Mouse (Mus musculus) thymus, postnatal 10 days (tissue): ENCODE measurements around the gene Ifi204.
"Not testable (repeated sequence)": the region's sequence is repeated elsewhere in the genome, so short reads cannot be mapped to it uniquely, and the experiment has no call there.

Source experiments
- DNase-seq, 2 experiments: peaks; one replicate each; pipeline ENCODE4 v3.0.0; 2021; ENCODE audit warnings: low spot score in 2 of 2

Ifi204 gene

DNA sequence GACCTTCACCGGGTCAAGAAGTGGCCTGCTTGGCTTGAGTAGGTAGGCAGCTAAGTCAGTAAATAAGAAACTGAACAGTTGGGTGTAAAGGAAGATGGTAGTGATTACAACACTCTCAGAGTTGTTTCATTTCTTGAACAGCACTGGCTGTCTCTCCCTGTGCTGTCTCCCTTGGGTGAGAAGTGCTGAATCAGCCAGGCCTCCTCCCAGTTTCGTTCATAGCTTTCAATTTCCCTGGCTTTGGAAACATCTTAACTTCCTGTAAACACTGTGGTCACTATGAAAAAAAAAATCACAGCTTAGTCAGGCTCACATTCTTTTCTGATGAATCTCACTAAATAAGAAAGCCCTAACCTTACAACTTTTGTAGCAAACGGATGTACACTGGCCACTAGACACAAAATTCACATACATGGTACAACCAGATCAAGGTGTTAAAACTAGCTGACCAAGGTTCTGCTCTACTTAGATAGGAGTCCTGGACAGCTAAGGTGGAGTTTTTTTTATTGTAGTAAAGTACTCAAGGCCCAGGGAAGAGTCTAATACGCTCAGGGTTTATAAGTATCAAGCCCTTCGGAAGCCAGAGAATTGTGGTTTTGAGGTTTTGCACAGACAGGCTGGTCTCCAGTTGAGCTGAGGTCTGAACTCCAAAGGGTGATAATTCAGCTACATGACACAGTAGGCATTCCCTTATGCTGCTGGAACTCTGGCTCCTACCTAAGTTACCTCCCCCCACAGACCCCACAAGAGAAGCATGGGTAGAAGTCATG lies at the start of gene Ifi204:
TSS of gene Ifi204 (minus strand) at position 96 of the 770 bp plus-strand sequence.
- DNase-seq = not testable (repeated sequence)

DNA sequence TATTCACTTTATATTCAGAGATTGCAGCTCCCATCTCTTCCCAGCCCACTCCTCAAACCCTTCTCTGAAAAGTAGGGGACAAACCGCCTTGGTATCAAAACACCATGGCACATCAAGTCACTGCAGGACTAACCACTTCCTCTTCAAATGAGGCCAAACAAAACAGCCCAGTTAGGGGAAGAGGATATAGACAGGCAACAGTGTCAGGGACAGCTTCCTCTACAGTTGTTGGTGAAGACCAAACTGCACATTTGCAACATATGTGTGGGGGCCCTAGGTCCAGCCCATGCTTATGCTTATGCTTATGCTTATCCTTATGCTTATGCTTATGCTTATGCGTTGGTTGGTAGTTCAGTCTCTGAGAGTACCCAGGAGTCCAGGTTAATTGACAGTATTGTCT lies 42.6 kb upstream of the Ifi204 start:
- DNase-seq = peak; percentile 4 to 8

DNA sequence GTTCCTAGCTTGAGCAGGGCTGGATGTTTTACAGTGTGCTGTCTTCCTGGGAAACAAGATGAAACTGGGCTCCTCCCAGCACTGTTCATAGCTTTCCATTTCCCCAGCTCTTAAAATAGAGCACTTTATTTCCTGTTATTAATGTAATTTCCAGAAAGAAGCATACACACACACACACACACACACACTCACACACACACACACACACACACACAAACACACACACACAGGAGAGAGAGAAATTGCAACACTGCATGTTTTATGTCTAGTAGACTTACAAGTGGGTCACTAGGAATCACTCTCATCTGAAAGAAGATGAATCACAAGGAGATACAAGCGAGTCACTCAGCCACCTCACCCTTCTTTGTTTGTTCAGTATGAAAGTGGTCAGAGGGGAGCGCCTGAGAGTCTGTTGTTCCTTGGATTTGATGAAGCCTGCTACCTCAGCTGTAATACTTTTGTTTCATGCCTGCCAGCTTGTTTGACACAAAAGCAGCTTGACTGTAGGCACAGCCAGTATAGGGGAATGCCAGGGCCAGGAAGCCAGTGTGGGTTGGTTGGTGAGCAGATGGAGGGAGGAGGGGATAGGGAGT lies 36.0 kb upstream of the Ifi204 start:
- not testable (repeated sequence) for DNase-seq

DNA sequence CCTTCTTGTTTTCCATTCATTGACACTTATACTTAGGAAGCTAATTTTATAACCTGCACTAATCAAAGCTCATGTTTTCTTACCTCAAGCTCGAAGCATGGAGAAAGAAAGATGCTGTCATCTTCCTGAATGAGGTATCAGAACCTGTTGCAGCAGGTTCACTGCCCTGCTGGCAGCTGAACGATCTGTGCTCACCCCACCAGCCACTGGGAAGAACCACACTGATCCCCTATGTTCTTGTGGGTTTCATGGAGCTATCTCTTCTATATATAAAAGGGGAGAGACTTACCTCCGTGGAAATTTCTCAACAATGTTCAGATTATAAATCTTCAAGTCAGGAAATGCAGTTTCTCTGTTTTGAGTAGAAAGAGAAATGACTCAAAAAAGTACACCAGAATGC lies 35.5 kb upstream of the Ifi204 start:
- DNase-seq = not testable (repeated sequence)

DNA sequence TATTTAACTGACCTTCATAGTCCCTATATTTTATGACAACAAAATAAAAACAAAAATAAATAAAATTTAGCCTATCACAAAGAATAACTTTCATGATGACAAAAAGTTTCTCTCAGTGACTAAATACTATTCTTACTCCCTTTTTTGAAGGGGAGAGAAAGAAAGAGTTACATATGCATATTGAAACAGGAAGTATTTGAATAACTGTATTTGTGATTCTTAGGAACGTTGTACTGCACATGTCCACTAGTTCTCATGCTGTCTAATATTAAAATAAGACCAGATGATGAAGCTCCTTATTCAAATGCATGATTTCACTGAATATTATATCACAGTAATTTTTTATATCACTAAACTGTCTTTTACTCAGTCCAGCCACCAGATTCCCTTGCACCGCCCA lies 35.0 kb upstream of the Ifi204 start:
- not testable (repeated sequence) for DNase-seq

DNA sequence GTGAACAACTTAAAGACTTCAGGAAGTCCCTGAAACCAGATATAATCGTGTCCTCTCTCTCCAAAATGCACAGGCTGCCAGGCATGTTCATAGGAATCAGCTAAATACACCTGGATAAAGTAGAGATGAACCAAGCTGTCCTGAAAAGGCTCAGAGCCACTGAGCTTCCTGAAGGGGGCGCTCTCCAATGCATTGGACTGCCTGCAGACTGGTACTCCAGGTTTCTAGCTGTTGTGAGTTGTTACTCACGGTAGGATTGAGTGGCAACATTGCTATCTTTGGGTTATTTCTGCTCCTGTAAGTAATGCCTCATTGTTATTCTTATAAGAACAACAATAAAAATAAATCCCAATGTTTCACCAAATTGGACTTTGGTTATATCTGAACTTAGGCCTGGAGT lies 6.7 kb upstream of the Ifi204 start:
- not testable (repeated sequence) for DNase-seq

DNA sequence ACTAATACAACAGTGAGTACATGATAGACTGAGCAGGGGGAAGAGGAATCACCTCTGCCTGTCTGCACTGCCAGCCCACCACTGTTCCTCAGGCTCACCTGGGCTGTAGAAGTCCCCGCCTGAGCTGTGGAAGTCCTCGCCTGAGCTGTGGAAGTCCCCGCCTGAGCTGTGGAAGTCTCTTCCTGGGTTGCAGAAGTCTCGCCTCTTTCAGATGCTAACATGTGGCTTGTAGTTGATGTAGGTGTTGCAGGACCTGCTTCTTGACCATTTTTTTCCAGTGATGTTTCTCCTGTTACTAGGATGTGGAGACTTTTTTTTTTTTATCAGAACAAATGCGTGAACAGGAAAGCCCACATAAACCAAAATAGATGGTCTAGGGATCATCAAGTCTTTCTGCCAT lies 6.7 kb downstream of the Ifi204 start:
- not testable (repeated sequence) for DNase-seq

DNA sequence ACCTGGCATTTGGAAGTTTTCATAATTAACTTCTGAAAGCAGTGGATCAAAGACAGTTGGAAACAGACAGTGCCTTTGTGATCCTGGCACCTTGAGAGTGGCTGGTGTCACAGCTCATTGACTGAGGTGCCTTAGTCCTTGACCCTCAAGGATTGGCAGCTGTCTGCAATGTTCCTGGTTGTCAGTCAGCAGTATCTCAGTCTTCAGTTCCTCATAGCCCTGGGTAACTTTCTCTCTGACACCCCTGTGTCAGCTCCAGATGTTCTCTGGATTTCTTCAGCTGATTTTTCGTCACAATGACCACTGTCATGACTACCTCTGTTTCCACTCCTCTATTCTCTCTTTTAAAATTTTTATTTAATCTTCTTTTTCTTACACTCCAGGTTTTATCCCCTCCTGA lies 24.5 kb downstream of the Ifi204 start:
- no peak for DNase-seq

DNA sequence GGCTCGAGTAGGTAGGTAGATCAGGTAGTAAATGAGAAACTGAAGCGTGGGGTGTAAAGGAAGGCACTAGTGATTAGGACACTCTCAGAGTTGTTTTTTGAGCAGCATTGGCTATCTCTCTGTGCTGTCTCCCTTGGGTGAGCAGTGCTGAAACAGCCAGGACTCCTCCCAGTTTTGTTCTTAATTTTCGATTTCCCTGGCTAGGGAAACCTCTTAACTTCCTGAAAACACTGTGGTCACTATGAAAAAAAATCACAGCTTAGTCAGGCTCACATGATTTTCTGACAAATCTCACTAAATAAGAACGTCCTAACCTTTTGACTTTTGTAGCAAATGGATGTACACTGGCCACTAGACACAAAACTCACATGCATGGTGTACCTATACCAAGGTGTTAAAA lies 25.1 kb downstream of the Ifi204 start, which contains the start of gene Ifi207:
TSS of gene Ifi207 (minus strand) at position 92 of the 400 bp plus-strand sequence.
- no peak for DNase-seq

DNA sequence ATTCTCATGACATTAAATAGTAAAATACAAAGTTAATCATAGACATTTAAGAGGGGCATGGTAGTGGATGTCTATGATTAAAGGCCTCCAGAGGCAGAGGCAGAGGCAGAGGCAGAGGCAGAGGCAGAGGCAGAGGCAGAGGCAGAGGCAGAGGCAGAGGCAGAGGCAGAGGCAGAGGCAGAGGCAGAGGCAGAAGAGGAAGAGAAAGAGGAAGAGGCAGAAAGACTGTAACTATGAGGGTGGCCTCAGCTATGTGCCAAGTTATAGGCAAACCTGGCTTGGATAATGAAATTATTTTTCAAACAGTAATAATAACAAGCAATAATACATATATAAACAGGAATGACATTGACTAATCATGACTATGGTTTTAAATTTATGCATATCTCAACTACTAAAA lies 26.2 kb downstream of the Ifi204 start:
- no peak for DNase-seq

DNA sequence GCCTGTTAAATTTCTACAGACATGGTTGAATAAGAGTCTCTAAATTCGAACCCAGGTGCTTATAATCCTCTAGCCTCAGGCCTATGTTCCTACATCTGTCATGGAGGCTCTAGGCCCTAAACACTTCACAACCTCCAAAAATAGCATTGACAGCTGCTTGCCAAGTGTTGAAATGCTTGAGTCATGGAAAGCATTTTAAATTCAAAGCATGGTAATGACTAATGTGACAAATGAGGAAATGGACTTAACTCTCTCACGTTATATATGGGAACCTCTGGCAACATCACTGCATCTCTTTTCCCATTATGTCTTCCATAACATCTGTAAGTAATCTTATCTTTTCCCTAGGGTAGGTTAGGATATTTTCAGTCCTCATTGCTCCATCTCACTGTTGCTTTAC lies 29.8 kb downstream of the Ifi204 start:
- DNase-seq = no peak

DNA sequence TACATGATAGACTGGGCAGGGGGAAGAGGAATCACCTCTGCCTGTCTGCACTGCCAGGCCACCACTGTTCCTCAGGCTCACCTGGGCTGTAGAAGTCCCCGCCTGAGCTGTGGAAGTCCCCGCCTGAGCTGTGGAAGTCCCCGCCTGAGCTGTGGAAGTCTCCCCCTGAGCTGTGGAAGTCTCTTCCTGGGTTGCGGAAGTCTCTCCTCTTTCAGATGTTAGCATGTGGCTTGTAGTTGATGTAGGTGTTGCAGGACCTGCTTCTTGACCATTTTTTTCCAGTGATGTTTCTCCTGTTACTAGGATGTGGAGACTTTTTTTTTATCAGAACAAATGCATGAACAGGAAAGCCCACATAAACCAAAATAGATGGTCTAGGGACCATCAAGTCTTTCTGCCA lies 31.7 kb downstream of the Ifi204 start:
- DNase-seq = not testable (repeated sequence)

DNA sequence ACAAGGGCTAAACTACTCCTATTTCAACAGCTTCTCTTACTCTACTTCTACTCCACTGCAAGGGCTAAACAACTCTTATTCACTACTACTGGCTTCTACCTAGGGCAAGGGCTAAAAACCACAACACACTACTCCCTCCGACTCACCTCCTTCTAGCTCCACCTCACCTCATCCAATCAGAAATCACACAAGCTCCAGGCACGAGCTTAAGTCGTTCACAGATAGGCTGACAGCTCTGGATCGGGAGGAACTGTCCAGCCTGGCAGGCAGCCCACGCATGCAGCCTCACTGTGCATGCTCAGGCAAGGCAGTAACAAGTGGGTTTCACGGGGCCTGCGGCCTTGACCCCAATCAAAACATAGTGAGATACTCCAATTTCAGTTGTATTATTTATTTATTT lies 33.5 kb downstream of the Ifi204 start:
- no peak for DNase-seq
